Mouse (Mus musculus): Measurements from ENCODE around the gene Tom1l1.

- TF ChIP-seq POLR2A (IDR thresholded peaks at IDR 0.05; ENCODE audit: low read depth, low read length) (no peak), E2F4 (IDR thresholded peaks at IDR 0.05; ENCODE audit: insufficient replicate concordance, low read depth, low read length) (no peak)
Measured at GRCm38 (mm10) chr11:90686287-90687025, 1.7 kb downstream of the Tom1l1 start.

Measured in CH12.LX (cell line).